Mouse (Mus musculus) lung, postnatal 4 days (tissue): ENCODE data around the gene Leng9.

Source experiments
- DNase-seq, 2 experiments: peaks; one replicate each; pipeline ENCODE4 v3.0.0; 2021

Gene Leng9

GRCm38 (mm10) chr7:4122783-4123182 lies 27.4 kb downstream of the Leng9 start:
- DNase-seq: no peak

- DNase-seq: peak in 1 of 2 experiments; percentile 19
These were observed 28.0 kb downstream of the Leng9 start for GRCm38 (mm10) chr7:4122076-4122768.

GRCm38 (mm10) chr7:4119976-4120921 lies 29.9 kb downstream of the Leng9 start:
- DNase-seq: peak in 1 of 2 experiments; percentile 14

DNA sequence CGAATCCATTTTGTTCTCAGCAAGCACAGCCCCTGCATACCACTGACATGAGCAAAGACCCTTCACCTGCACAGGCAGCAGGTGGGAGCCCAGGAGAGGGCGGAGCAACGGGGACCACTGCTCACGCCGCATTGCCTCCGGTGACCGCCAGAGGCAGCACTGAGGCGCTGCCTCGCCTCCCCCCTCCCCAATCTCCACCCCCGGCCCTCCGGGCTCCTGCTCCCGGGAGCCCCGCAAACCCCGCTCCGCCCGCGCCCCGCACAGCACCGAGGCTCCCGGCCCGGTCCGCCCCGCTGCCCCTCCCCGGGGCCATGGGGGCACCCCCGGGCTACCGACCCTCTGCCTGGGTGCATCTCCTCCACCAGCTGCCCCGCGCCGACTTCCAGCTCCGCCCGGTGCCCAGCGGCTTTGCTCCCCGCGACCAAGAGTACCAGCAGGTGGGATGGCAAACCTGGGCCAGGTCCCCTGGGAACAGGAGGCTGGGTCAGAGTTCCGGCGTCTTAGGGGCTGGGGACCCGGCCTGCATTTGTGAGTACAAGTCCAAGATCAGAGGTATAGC lies 30.8 kb downstream of the Leng9 start, which contains the start of gene Ttyh1:
Ttyh1 (plus strand) TSS at position 65 of the 559 bp plus-strand sequence.
- DNase-seq: peak in 1 of 2 experiments; percentile 23

DNA sequence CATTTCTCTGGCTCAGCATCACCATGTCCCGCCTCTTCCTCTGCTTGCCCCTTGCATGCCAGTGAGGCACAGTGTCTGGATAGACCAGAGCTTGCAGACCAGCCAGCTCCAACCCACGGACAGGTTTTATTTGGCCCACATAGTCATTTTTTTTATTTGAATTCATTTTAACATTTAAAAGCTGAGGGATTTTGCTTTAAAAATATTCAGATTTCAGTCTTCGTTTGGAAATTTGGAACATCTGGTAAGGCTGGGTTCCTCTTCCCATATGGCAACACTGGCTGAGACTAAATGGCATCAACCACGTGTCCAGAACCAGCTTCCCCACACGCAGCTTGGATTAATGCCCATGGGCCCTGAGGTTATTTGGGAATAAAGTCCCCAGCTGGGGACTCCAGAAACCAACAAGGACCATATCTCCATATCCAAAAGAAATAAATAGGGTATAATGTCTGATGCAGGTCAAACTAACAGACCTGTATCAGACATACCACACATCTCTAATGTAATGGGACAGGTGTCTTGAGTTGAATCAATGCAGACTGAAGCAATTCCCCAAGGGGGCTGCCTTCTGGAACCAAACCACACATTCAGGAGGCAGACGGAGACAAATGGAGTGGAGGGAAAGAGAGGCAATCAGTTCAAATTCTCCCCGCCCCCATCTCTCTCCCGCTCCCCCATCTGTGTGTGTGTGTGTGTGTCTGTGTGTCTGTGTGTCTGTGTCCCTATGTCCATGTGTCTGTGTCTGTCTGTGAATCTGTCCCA lies 32.9 kb downstream of the Leng9 start:
- no peak for DNase-seq

- no peak for DNase-seq
These were observed 38.4 kb downstream of the Leng9 start for GRCm38 (mm10) chr7:4111766-4112165.

- DNase-seq: no peak
These were observed 46.8 kb downstream of the Leng9 start for GRCm38 (mm10) chr7:4103411-4103810.

DNA sequence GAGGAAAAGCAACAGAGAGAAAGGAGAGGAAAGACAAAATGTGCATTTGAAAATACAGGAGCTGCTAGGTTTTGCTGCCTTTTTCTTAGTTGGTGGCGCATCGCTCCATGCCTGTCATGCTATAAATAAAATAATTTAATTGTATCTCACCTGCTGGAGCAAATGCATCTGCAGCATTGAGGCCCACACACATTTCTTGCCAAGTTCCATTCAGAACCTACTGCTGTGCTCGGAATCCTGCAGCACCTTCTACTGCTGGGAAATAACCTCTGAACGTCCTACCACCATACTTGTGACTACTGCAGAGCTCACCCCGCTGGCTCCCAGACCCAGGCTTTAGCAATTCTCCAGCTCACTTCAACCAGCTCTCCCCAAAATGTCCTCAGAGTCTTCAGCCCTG lies 49.0 kb downstream of the Leng9 start:
- DNase-seq: no peak

GRCm38 (mm10) chr7:4098832-4099231 lies 51.3 kb downstream of the Leng9 start:
- DNase-seq: no peak

- DNase-seq: no peak
These were observed 51.9 kb downstream of the Leng9 start for GRCm38 (mm10) chr7:4098301-4098700.
